Mouse (Mus musculus) hindbrain, embryonic 15.5 days (tissue): ENCODE measurements at regions not wholly inside any gene's neighbourhood (a gene's known extent, or its start where the extent isn't known, plus 50 kb on each side); places are given as distances from the start of the nearest gene placed in this dataset.
"Not testable (repeated sequence)": the region's sequence is repeated elsewhere in the genome, so short reads cannot be mapped to it uniquely, and the experiment has no call there.

Experiments
- ATAC-seq: fragments of 200-750 bp; cut with Nextera tagmentation; 2 replicates; pipeline ENCODE4 v1.8.0; 2017; ENCODE audit warnings: low read depth, moderate number of reproducible peaks, moderate TSS enrichment; ENCODE audit not compliant: low FRiP score
- H3K27ac ChIP-seq: fragments of 300-500 bp; sonication (generic); replicated peaks from 2 replicates; pipeline ENCODE4 v1.5.1; 2015; ENCODE audit warnings: mild to moderate bottlenecking, inconsistent platforms
- H3K27me3 ChIP-seq: fragments of 300-500 bp; sonication (generic); 2 replicates; pipeline ENCODE4 v1.6.1; 2015; ENCODE audit warnings: control low read depth, inconsistent platforms
- H3K36me3 ChIP-seq: fragments of 300-500 bp; sonication (generic); 2 replicates; pipeline ENCODE4 v1.6.1; 2015; ENCODE audit warnings: control low read depth, inconsistent platforms
- H3K4me1 ChIP-seq: fragments of 300-500 bp; sonication (generic); replicated peaks from 2 replicates; pipeline ENCODE4 v1.6.1; 2015; ENCODE audit warnings: control low read depth, inconsistent platforms
- H3K4me2 ChIP-seq: fragments of 300-500 bp; sonication (generic); 2 replicates; pipeline ENCODE4 v1.6.1; 2015; ENCODE audit warnings: moderate library complexity, mild to moderate bottlenecking, inconsistent platforms
- H3K4me3 ChIP-seq: fragments of 300-500 bp; sonication (generic); 2 replicates; pipeline ENCODE4 v1.5.1; 2015; ENCODE audit warnings: mild to moderate bottlenecking, inconsistent platforms
- H3K9ac ChIP-seq: fragments of 300-500 bp; sonication (generic); 2 replicates; pipeline ENCODE4 v1.6.1; 2015; ENCODE audit warnings: inconsistent platforms
- H3K9me3 ChIP-seq: fragments of 300-500 bp; sonication (generic); 2 replicates; pipeline ENCODE4 v1.6.1; 2016; ENCODE audit warnings: control low read depth, inconsistent platforms
- WGBS: fragments of 180-500 bp; shearing (Covaris S2); methylation state at CpG from one replicate; pipeline ENCODE4 v1.1.7; 2015; 5-methylcytosine and 5-hydroxymethylcytosine counted together

GRCm38 (mm10) chr15:60333573-60334306, 317.3 kb upstream of the 4933412E24Rik start:
- H3K27ac ChIP-seq: no peak overlapping the region
- H3K4me3 ChIP-seq: no peak overlapping the region
- H3K9ac ChIP-seq: no peak overlapping the region
- no peak for ATAC-seq
- 45% methylated on average over 5 of the region's 5 CpGs for WGBS
- H3K36me3 ChIP-seq: no peaks in the 10 kb centered on the region
- H3K27me3 ChIP-seq: no peaks in the 10 kb centered on the region
- H3K4me1 ChIP-seq: no peaks in the 10 kb centered on the region
- H3K4me2 ChIP-seq: no peak overlapping the region
- H3K9me3 ChIP-seq: no peaks in the 10 kb centered on the region

- no peaks in the 10 kb centered on the region for H3K27me3 ChIP-seq
- 96% methylated on average over 2 of the region's 2 CpGs for WGBS
- no peaks in the 10 kb centered on the region for H3K4me1 ChIP-seq
- H3K4me3 ChIP-seq: no peak overlapping the region
- no peak for ATAC-seq
- H3K9me3 ChIP-seq: no peaks in the 10 kb centered on the region
- no peaks in the 10 kb centered on the region for H3K36me3 ChIP-seq
- H3K27ac ChIP-seq: no peak overlapping the region
- no peak overlapping the region for H3K4me2 ChIP-seq
- no peak overlapping the region for H3K9ac ChIP-seq
These were observed 301.2 kb upstream of the 4933412E24Rik start for GRCm38 (mm10) chr15:60317577-60317976.

- Histone ChIP-seq H3K27me3 (no peaks in the 10 kb centered on the region), H3K4me3 (no peak overlapping the region), H3K4me1 (0 out of 2 replicates have a peak, but pooled peaks cover 6% of the 10 kb centered on the region), H3K27ac (no peak overlapping the region), H3K36me3 (no peaks in the 10 kb centered on the region), H3K4me2 (no peak overlapping the region), H3K9ac (no peak overlapping the region), H3K9me3 (no peaks in the 10 kb centered on the region)
- WGBS: 78% methylated on average over 5 of the region's 5 CpGs
- no peak for ATAC-seq
These were observed 298.8 kb upstream of the 4933412E24Rik start for GRCm38 (mm10) chr15:60315210-60315609.

- 0 out of 2 replicates have a peak, but pooled peaks cover 7% of the 10 kb centered on the region for H3K4me1 ChIP-seq
- H3K4me2 ChIP-seq: no peak overlapping the region
- no peaks in the 10 kb centered on the region for H3K27me3 ChIP-seq
- H3K27ac ChIP-seq: no peak overlapping the region
- peak; percentile 72; the same call in 1 of the 2 replicates for ATAC-seq
- WGBS: 74% methylated on average over 3 of the region's 3 CpGs
- no peaks in the 10 kb centered on the region for H3K9me3 ChIP-seq
- no peak overlapping the region for H3K9ac ChIP-seq
- H3K4me3 ChIP-seq: no peak overlapping the region
- H3K36me3 ChIP-seq: no peaks in the 10 kb centered on the region
These were observed 293.5 kb upstream of the 4933412E24Rik start for GRCm38 (mm10) chr15:60309909-60310308.

GRCm38 (mm10) chr15:60308968-60309367, 292.6 kb upstream of the 4933412E24Rik start:
- Histone ChIP-seq H3K27ac (no peak overlapping the region), H3K4me3 (no peak overlapping the region), H3K4me1 (0 out of 2 replicates have a peak, but pooled peaks cover 7% of the 10 kb centered on the region), H3K4me2 (no peak overlapping the region), H3K9me3 (no peaks in the 10 kb centered on the region), H3K27me3 (no peaks in the 10 kb centered on the region), H3K36me3 (no peaks in the 10 kb centered on the region), H3K9ac (no peak overlapping the region)
- ATAC-seq: 0 out of 2 replicates have a peak, but pooled peaks have one; percentile 23
- WGBS: 38% methylated on average over 1 of the region's 1 CpGs

- H3K4me3 ChIP-seq: no peak overlapping the region
- H3K27me3 ChIP-seq: no peaks in the 10 kb centered on the region
- 0 out of 2 replicates have a peak, but pooled peaks cover 7% of the 10 kb centered on the region for H3K4me1 ChIP-seq
- 78% methylated on average over 2 of the region's 2 CpGs for WGBS
- H3K4me2 ChIP-seq: no peak overlapping the region
- no peaks in the 10 kb centered on the region for H3K36me3 ChIP-seq
- no peak for ATAC-seq
- no peak overlapping the region for H3K27ac ChIP-seq
- H3K9me3 ChIP-seq: no peaks in the 10 kb centered on the region
- H3K9ac ChIP-seq: no peak overlapping the region
These were observed 291.7 kb upstream of the 4933412E24Rik start for GRCm38 (mm10) chr15:60308126-60308525.

DNA sequence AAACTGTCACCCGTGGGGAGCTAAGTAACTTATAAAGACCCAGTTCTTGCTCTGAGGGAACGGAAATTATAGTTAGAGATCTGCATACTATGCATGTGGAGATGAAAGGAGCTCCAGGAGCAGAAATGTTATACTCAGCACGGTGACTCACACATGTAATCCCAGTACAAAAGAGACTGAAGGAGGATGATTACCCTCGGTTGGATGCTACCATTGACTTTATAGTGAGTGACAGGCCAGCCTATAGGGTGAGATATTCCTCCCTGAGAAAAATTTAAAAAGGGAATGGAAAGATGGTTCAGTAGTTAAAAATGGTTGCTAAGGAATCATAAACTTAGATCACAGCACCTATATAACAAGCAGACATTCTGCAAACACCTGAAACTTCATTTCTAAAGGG, 287.1 kb upstream of the 4933412E24Rik start:
- no peaks in the 10 kb centered on the region for H3K36me3 ChIP-seq

DNA sequence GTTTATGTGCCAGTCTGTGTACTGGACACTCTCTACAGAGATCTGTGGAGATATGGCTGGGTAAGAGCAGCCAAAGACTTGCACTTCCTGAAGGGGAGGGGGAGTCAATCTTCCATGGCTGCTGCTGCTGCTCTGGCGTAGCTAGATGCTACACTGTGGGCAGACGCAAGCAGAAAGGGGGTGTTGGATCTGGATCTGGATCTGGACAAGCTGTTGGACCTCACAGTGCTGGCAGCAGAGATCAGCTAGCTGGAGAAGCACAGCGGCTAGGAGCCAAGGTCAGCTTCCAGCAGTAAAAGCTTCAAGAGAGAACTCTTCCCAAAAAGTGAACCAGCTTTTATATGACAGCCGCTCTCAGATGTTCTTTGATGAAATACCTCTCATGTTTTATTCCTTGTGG, 285.5 kb upstream of the 4933412E24Rik start:
- Histone ChIP-seq H3K36me3 (no peaks in the 10 kb centered on the region), H3K9me3 (no peaks in the 10 kb centered on the region), H3K27me3 (no peaks in the 10 kb centered on the region), H3K4me3 (no peak overlapping the region), H3K4me2 (no peak overlapping the region), H3K27ac (no peak overlapping the region), H3K9ac (no peak overlapping the region), H3K4me1 (no peaks in the 10 kb centered on the region)
- 88% methylated on average over 4 of the region's 4 CpGs for WGBS
- ATAC-seq: no peak

More for the DNA sequence above, 287.1 kb upstream of the 4933412E24Rik start:
- Histone ChIP-seq H3K4me1 (no peaks in the 10 kb centered on the region), H3K9ac (no peak overlapping the region), H3K4me3 (no peak overlapping the region), H3K4me2 (no peak overlapping the region), H3K27me3 (no peaks in the 10 kb centered on the region), H3K9me3 (no peaks in the 10 kb centered on the region), H3K27ac (no peak overlapping the region)
- WGBS: 66% methylated on average over 4 of the region's 4 CpGs
- no peak for ATAC-seq

- Histone ChIP-seq H3K4me1 (no peaks in the 10 kb centered on the region), H3K9ac (no peak overlapping the region), H3K9me3 (no peaks in the 10 kb centered on the region), H3K36me3 (no peaks in the 10 kb centered on the region), H3K27ac (no peak overlapping the region), H3K27me3 (no peaks in the 10 kb centered on the region), H3K4me3 (no peak overlapping the region), H3K4me2 (no peak overlapping the region)
- no peak for ATAC-seq
- 27% methylated on average over 4 of the region's 4 CpGs for WGBS
These were observed 268.9 kb upstream of the 4933412E24Rik start for GRCm38 (mm10) chr15:60285321-60285720.

GRCm38 (mm10) chr15:60280378-60280777, 264.0 kb upstream of the 4933412E24Rik start:
- Histone ChIP-seq H3K4me3 (no peak overlapping the region), H3K27ac (no peak overlapping the region), H3K4me2 (no peak overlapping the region), H3K4me1 (no peaks in the 10 kb centered on the region), H3K27me3 (no peaks in the 10 kb centered on the region), H3K9ac (no peak overlapping the region), H3K36me3 (no peaks in the 10 kb centered on the region), H3K9me3 (no peaks in the 10 kb centered on the region)
- 52% methylated on average over 2 of the region's 2 CpGs for WGBS
- no peak for ATAC-seq

DNA sequence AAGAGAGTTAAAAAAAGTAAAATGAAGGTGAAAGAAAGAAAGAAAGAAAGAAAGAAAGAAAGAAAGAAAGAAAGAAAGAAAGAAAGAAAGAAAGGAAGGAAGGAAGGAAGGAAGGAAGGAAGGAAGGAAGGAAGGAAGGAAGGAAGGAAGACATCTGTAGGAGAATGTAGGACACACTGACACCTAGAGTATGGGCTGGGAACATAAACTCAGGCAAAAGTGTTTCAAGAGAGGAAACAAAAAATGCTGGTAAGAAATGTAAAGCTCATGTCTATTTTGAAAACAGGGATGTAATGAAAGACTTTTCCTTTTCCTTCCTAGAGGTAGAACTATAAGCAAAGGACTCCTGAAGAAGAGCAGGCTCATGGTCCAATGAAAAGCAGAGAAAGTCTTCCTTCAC, 237.2 kb upstream of the 4933412E24Rik start:
- H3K9ac ChIP-seq, H3K9me3 ChIP-seq, H3K36me3 ChIP-seq, ATAC-seq, H3K4me3 ChIP-seq, H3K27me3 ChIP-seq, H3K4me1 ChIP-seq, H3K27ac ChIP-seq, H3K4me2 ChIP-seq: not testable (repeated sequence)

- ATAC-seq: no peak
- Histone ChIP-seq H3K27me3 (no peaks in the 10 kb centered on the region), H3K4me2 (no peak overlapping the region), H3K9ac (no peak overlapping the region), H3K27ac (no peak overlapping the region), H3K4me1 (no peaks in the 10 kb centered on the region), H3K4me3 (no peak overlapping the region), H3K9me3 (no peaks in the 10 kb centered on the region), H3K36me3 (no peaks in the 10 kb centered on the region)
- WGBS: 67% methylated on average over 4 of the region's 4 CpGs
These were observed 210.0 kb upstream of the 4933412E24Rik start for GRCm38 (mm10) chr15:60226335-60226938.
